Mouse (Mus musculus): ENCODE results near the gene Acot6.

DNA sequence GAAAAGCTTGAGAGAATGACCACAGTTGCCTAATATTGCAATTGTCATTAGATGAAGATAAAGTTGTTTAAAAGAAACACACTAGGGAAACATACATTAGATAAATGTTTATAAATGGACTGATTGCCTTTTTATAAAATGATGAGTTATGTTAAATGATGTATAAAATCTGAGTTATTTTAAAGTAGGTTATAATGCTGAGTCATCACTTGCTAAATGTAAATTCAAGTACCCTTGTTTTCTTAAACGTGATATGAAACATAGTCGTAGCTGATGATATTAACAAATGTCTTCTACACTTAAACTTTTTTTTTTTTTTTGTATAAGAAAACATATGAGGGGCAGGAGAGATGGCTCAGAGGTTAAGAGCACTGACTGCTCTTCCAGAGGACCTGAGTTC is 36.6 kb upstream of the Acot6 start:
- TF ChIP-seq CTCF (IDR thresholded peaks at IDR 0.05; ENCODE audit: insufficient read depth, low read depth, low read length) (no peak), POLR2A (IDR thresholded peaks at IDR 0.05; ENCODE audit: insufficient read depth, low read depth, low read length) (no peak)
